ENCODE assay signal across 29 mouse cellular contexts in the genomic region with DNA sequence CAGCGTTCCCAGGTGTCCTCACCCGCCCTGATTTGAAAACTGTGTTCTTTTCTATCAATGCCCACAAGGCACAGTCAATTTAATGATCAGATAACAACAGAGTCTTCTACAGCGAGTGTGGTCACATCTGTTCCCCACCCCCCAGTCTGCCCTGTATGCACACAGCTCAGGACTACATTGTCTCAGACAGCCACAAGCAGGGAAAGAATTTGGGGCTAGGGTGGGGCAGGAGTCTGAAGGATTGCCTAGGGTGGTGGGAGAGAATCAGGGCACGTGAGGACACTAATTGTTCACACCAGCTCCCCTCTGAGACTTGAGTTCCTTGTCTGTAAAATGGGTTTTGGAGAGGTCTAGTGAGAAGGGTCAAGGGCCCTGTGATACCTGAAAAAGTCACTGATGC. TPM values are rescaled to one million over a fixed set of nuclear protein-coding genes. Genes with fewer than 3 reads are reported as not detected.
"Had no signal": no experiment of that assay in that cellular context is flagged by ENCODE, and none has a peak within 500 bp of the region (broad histone marks: within the 10 kb centered on the region; RNA-seq: fewer than 3 reads in every experiment).

No protein-coding gene starts in this region.

- DNase-seq: gastrocnemius, adult 2 months; gastrocnemius, postnatal 10 days; gastrocnemius, postnatal 25 days; heart, adult 2 months; heart, postnatal 10 days; heart, postnatal 4 days; kidney, adult 11 months; kidney, adult 2 months; kidney, adult 9 months; kidney, postnatal 14 days; kidney, postnatal 36 days; layer of hippocampus, adult 9-11 months; layer of hippocampus, postnatal 36 days; left cerebral cortex, postnatal 4 days; liver; liver, embryonic 13.5 days; lung, adult 18-20 months had no signal

- H3K27ac ChIP-seq: gastrocnemius, adult 2 months; heart, adult 2 months; hindbrain, embryonic 10.5 days; hindbrain, embryonic 13.5 days; hindbrain, embryonic 15.5 days; hindbrain, postnatal 0 days; kidney, embryonic 15.5 days; kidney, postnatal 0 days; limb, embryonic 12.5 days; liver, embryonic 13.5 days; liver, embryonic 15.5 days had no signal

- H3K27me3 ChIP-seq: hindbrain, embryonic 13.5 days; hindbrain, embryonic 15.5 days; kidney, embryonic 15.5 days; limb, embryonic 12.5 days; liver, embryonic 13.5 days; liver, embryonic 15.5 days had no signal

- H3K4me2 ChIP-seq: heart, embryonic 11.5 days; hindbrain, embryonic 13.5 days; hindbrain, embryonic 15.5 days; kidney, embryonic 15.5 days; limb, embryonic 12.5 days; liver, embryonic 11.5 days; liver, embryonic 13.5 days; liver, embryonic 15.5 days had no signal

- H3K36me3 ChIP-seq: hindbrain, embryonic 10.5 days; hindbrain, embryonic 13.5 days; hindbrain, embryonic 15.5 days; kidney, embryonic 15.5 days; limb, embryonic 12.5 days; liver, embryonic 13.5 days; liver, embryonic 15.5 days had no signal

- H3K4me3 ChIP-seq: gastrocnemius, adult 2 months; heart, adult 2 months; hindbrain, embryonic 10.5 days; hindbrain, embryonic 13.5 days; hindbrain, embryonic 15.5 days; kidney, embryonic 15.5 days; limb, embryonic 12.5 days; liver, embryonic 13.5 days; liver, embryonic 15.5 days had no signal

- ATAC-seq: hindbrain, postnatal 0 days; intestine, embryonic 16.5 days had no signal

- H3K9me3 ChIP-seq: hindbrain, embryonic 10.5 days; hindbrain, embryonic 13.5 days; hindbrain, embryonic 15.5 days; kidney, embryonic 15.5 days; limb, embryonic 12.5 days; liver, embryonic 13.5 days; liver, embryonic 15.5 days had no signal

- H3K4me1 ChIP-seq: hindbrain, embryonic 15.5 days; limb, embryonic 12.5 days; liver, embryonic 15.5 days had no signal

- H3K9ac ChIP-seq: hindbrain, embryonic 13.5 days; hindbrain, embryonic 15.5 days; kidney, embryonic 15.5 days; limb, embryonic 12.5 days; liver, embryonic 13.5 days; liver, embryonic 15.5 days had no signal

RNA-seq across cellular contexts. Expression of gene Fgr, which starts 19.7 kb away (rescaled TPM):
- total RNA-seq: layer of hippocampus, postnatal 14 days had no signal
- polyA plus RNA-seq: hindbrain, embryonic 10.5 days; hindbrain, embryonic 13.5 days had no signal
